Mouse (Mus musculus) heart, adult 2 months (tissue): ENCODE results near the gene Banf2. TPM values are rescaled to one million over a fixed set of nuclear protein-coding genes. Genes with fewer than 3 reads are reported as not detected.

Source experiments
- DNase-seq, 2 experiments: peaks; one replicate each; pipeline ENCODE4 v3.0.0; 2021
- H3K27ac ChIP-seq: fragments of 200-600 bp; 2 replicates; pipeline ENCODE4 v1.8.1; 2022
- H3K27me3 ChIP-seq: fragments of 200-500 bp; 2 replicates; pipeline ENCODE4 v1.6.1; 2012; ENCODE audit warnings: mild to moderate bottlenecking, low read length, inconsistent platforms, mixed read lengths; ENCODE audit not compliant: control insufficient read depth, insufficient read depth
- H3K36me3 ChIP-seq: fragments of 200-500 bp; 2 replicates; pipeline ENCODE4 v1.6.1; 2012; ENCODE audit warnings: low read length, inconsistent platforms; ENCODE audit not compliant: control insufficient read depth, insufficient read depth
- H3K4me1 ChIP-seq: fragments of 200-500 bp; 2 replicates; pipeline ENCODE4 v1.6.1; 2011; ENCODE audit warnings: low read length; ENCODE audit not compliant: control insufficient read depth, insufficient read depth
- H3K4me3 ChIP-seq: fragments of 200-600 bp; 2 replicates; pipeline ENCODE4 v1.8.1; 2022
- H3K79me2 ChIP-seq: fragments of 200-500 bp; replicated peaks from 2 replicates; pipeline ENCODE4 v1.6.1; 2012; ENCODE audit warnings: mild to moderate bottlenecking, inconsistent platforms, low read length, moderate library complexity, mixed read lengths; ENCODE audit not compliant: control insufficient read depth, insufficient read depth
- H3K9ac ChIP-seq: fragments of 200-500 bp; 2 replicates; pipeline ENCODE4 v1.6.1; 2012; ENCODE audit warnings: low read depth, mild to moderate bottlenecking, control low read depth, inconsistent platforms, low read length, mixed read lengths
- CTCF ChIP-seq: fragments of 200-600 bp; IDR thresholded peaks from 2 replicates; pipeline ENCODE4 v1.8.1; 2022; ENCODE audit warnings: antibody characterized with exemption, mild to moderate bottlenecking, moderate library complexity
- EP300 ChIP-seq: fragments of 200-500 bp; IDR thresholded peaks from 2 replicates; pipeline ENCODE4 v1.6.1; 2011; ENCODE audit warnings: low read depth, low read length, control low read depth; ENCODE audit not compliant: insufficient read depth
- POLR2A ChIP-seq: fragments of 200-500 bp; IDR thresholded peaks from 2 replicates; pipeline ENCODE4 v1.6.1; 2011; ENCODE audit warnings: mild to moderate bottlenecking, low read depth, low read length, control low read depth; ENCODE audit not compliant: insufficient read depth
- WGBS: fragments of 180-500 bp; shearing (Covaris S2); methylation state at CpG from one replicate; pipeline ENCODE4 v1.1.7; 2018; 5-methylcytosine and 5-hydroxymethylcytosine counted together
- intact Hi-C: fragments of 180-260 bp; cut with DNase I; formaldehyde crosslinking; loops from one replicate; pipeline ENCODE4 v1.15.1; 2025
- polyA plus RNA-seq: library from polyadenylated mRNA; depleted of rRNA; stranded (reverse); fragments of >200 nt; gene quantifications from 2 replicates; pipeline ENCODE4 v1.2.3, GENCODE M21; 2012
- total RNA-seq, 2 experiments: library from RNA; stranded (reverse); gene quantifications; 2 replicates each; pipeline ENCODE4 v1.2.3; 2021

Gene Banf2
- total and polyA plus RNA-seq, 3 experiments = not detected

GRCm38 (mm10) chr2:144070479-144070878 is 37.6 kb downstream of the Banf2 start:
- H3K4me1 ChIP-seq = no peaks in the 10 kb centered on the region; the same call in 1 of the 2 replicates
- no peak for DNase-seq
- TF ChIP-seq POLR2A (no peak), EP300 (no peak), CTCF (no peak)
- H3K4me3 ChIP-seq = no peak overlapping the region
- WGBS = 52% methylated on average over 7 of the region's 7 CpGs
- no peaks in the 10 kb centered on the region for H3K79me2 ChIP-seq
- no peaks in the 10 kb centered on the region for H3K27me3 ChIP-seq
- H3K27ac ChIP-seq = no peak overlapping the region
- H3K36me3 ChIP-seq = no peaks in the 10 kb centered on the region
- intact Hi-C loops = no loop called here
- H3K9ac ChIP-seq = no peak overlapping the region

- Histone ChIP-seq H3K4me3 (no peak overlapping the region), H3K9ac (no peak overlapping the region), H3K27ac (no peak overlapping the region), H3K36me3 (no peaks in the 10 kb centered on the region), H3K79me2 (no peaks in the 10 kb centered on the region), H3K4me1 (no peaks in the 10 kb centered on the region; the same call in 1 of the 2 replicates), H3K27me3 (no peaks in the 10 kb centered on the region)
- TF ChIP-seq POLR2A (no peak), CTCF (no peak)
- WGBS = 66% methylated on average over 7 of the region's 7 CpGs
- DNase-seq = no peak
- intact Hi-C loops = no loop called here
These were observed 39.8 kb downstream of the Banf2 start for GRCm38 (mm10) chr2:144072642-144073041.

- Histone ChIP-seq H3K9ac (no peak overlapping the region), H3K36me3 (no peaks in the 10 kb centered on the region), H3K27me3 (no peaks in the 10 kb centered on the region), H3K4me1 (no peaks in the 10 kb centered on the region; the same call in 1 of the 2 replicates), H3K4me3 (no peak overlapping the region), H3K27ac (no peak overlapping the region), H3K79me2 (no peaks in the 10 kb centered on the region)
- intact Hi-C loops = no loop called here
- 99% methylated on average over 5 of the region's 5 CpGs for WGBS
- TF ChIP-seq CTCF (no peak), POLR2A (no peak), EP300 (no peak)
- DNase-seq = no peak
These were observed 41.2 kb downstream of the Banf2 start for GRCm38 (mm10) chr2:144074059-144074458.

DNA sequence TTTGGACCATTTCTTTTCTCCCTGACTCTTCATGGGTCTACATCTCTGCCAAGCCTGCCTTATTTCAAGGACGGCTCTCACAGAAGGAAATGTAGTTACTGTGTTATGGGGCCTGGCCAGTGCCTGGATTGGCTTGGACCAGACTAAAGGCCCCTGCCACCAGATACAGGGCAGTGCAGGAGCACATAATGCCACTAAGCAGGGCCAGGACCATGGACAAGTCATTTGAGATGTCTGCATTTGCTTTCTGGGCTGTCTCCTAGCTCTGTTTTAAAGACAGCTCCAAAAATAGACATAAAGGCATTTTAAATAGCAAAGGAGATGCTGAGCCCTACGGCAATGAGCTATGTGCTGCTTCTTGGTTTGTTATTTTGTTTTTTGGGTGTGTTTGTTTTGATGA is 43.8 kb downstream of the Banf2 start:
- no peak for TF ChIP-seq CTCF
- no peak for TF ChIP-seq EP300
- no peak for TF ChIP-seq POLR2A
- intact Hi-C loops = no loop called here
- H3K4me3 ChIP-seq = no peak overlapping the region
- peaks cover 2% of the 10 kb centered on the region for H3K4me1 ChIP-seq
- H3K36me3 ChIP-seq = no peaks in the 10 kb centered on the region
- 42% methylated on average over 2 of the region's 2 CpGs for WGBS
- no peak overlapping the region for H3K9ac ChIP-seq
- no peaks in the 10 kb centered on the region for H3K27me3 ChIP-seq
- no peaks in the 10 kb centered on the region for H3K79me2 ChIP-seq
- no peak overlapping the region for H3K27ac ChIP-seq
- DNase-seq = no peak

DNA sequence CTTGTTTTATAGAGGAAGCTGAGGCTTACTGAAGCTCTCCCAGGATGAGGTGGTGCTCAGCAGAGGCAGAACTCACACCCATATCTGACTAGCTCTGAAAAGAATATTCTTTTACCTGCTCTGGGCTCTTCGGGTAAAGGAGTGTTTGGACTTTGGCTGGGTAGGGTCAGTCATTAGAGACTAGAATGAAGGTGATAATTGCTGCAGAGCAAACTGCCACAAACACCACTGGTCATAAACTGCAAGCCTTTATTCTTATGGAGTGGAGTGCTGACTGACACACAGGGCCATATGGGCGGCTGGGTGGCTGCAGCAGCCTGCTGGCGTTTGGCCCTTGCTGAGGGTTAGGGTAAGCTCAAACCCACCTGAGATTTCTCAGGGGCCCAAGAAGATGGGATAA is 46.0 kb downstream of the Banf2 start:
- Histone ChIP-seq H3K27ac (no peak overlapping the region), H3K4me3 (no peak overlapping the region), H3K4me1 (peaks cover 2% of the 10 kb centered on the region), H3K36me3 (no peaks in the 10 kb centered on the region), H3K9ac (no peak overlapping the region), H3K79me2 (no peaks in the 10 kb centered on the region), H3K27me3 (no peaks in the 10 kb centered on the region)
- 96% methylated on average over 3 of the region's 3 CpGs for WGBS
- no peak for DNase-seq
- TF ChIP-seq CTCF = no peak
- no peak for TF ChIP-seq EP300
- no peak for TF ChIP-seq POLR2A
- intact Hi-C loops = no loop called here

- peaks cover 1% of the 10 kb centered on the region; the same call in 1 of the 2 replicates for H3K4me1 ChIP-seq
- H3K79me2 ChIP-seq = no peaks in the 10 kb centered on the region
- TF ChIP-seq EP300 (0 out of 2 replicates have a peak, but pooled peaks have one; percentile 69), CTCF (no peak), POLR2A (peak; percentile 53; the same call in 1 of the 2 replicates)
- peak overlapping the region; percentile 2; the same call in 1 of the 2 replicates for H3K4me3 ChIP-seq
- H3K9ac ChIP-seq = peak overlapping the region; percentile 60
- H3K36me3 ChIP-seq = no peaks in the 10 kb centered on the region
- peak overlapping the region; percentile 78 for H3K27ac ChIP-seq
- DNase-seq = peak; percentile 70 to 80
- H3K27me3 ChIP-seq = no peaks in the 10 kb centered on the region
- intact Hi-C loops = loop anchor here (5.0 to 10.0 kb wide), 2 partner anchors 74 to 78 kb away; partner anchors contain the start of gene Rrbp1
- 34% methylated on average over 18 of the region's 18 CpGs for WGBS
These were observed 53.5 kb downstream of the Banf2 start for GRCm38 (mm10) chr2:144086183-144086847.
